Mouse (Mus musculus): Measurements from ENCODE around the gene Tesk2.
A peak's percentile ranks its signal among the peaks of the same experiment; 100 is the strongest.

The Tesk2 gene

DNA sequence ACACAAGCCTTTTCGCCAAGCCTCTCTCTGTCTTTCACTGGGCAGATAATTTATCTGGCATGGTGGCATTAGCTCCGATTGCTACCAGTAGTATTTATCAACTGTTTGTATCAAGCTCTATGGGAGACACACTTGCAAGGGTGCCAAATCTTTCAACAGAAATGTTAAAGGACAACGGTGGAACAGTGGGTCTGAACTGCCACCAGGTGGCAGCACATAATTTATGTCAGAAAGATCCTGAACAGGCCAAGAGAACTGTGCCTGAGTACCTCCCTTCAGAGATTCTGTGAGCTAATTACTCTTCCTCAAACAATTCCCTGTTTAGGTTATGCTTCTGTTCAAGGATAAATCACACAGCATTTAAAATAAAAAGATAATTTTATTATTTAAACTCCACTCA, 1.4 kb upstream of the Tesk2 start:
- peak; percentile 60 to 72 for DNase-seq

DNA sequence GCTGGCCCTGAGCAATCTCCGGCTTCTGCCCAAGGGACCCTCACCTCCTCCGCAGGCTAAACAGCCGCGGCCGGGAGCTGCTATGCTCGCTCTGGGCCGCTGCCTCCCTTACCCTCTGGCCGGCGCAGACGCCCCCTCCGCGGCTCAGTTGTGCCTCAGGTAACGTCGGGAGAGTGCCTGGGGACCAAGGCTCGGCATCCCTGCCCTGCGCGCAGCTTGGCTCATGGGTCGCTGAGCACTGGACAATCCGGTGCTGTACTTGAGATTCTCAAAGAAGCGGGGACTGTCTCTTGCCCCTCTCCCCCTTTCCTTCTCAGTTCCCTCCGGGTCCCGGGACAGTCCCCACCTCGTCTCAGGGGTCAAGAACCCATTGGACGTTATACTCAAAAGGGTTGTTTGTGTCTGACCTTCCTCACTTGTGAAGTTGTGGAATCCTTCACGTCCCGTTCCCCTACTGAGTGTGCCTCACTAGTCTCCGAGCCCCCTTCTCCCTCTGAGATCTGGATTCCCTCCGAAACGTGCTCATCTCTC, 415 bp downstream of the Tesk2 start:
- DNase-seq: no peak

DNA sequence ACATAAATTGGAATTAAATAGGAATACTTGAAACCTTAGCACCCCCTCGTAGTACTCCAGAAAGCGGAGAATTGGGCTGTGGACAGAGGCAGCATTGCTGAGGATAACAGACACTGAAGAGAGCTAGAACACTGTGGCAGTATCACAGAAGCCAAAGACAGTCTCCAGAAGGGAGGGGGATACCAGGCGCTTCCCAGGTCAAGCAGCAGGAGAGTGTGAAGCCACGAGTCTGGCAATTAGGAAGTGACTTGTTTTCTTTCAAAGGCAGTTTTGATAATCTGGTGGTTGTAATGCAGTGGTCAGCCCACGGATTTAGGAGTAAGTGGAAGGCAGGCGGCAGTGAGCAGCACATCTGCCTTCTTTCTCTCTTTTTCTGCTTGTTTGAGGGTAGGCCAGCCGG, 1.5 kb downstream of the Tesk2 start:
- no peak for DNase-seq

DNA sequence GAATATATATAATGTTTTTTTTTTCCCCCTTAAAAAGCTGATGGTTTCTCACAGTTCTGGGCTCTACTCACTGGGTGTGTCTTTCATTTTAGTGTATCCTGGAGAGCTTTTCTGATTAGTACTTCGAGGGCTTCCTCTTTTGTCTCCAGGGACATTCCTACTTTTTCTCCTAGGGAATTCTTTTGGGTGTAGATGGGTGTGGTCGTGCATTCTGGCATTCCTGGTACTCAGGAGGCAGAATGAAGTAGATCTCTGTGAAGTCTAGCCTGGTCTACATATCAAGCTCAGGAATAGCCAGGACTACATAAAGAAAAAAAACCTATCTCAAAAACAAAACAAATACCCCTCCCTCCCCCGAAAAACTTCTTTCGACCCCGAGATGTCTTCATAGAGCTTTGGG, 4.7 kb downstream of the Tesk2 start:
- DNase-seq: no peak

DNA sequence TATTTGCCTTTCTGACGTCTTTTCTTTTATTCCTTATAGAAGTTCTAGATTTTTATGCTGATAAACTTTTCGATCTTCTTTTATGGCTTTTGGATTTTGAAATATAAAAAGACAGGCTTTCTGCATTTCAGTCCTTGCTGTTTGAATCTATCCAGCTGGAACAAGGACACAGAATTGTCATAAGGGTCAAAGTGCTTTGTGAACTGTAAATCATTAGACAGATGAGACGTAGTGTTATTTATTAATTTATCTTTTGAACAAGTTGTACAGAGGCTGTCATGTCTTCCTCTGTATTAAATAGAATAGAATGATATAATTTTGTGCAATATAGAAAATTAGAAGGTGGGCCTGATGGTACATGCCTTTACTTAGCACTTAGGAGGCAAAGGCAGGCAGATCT, 6.7 kb downstream of the Tesk2 start:
- DNase-seq: no peak

DNA sequence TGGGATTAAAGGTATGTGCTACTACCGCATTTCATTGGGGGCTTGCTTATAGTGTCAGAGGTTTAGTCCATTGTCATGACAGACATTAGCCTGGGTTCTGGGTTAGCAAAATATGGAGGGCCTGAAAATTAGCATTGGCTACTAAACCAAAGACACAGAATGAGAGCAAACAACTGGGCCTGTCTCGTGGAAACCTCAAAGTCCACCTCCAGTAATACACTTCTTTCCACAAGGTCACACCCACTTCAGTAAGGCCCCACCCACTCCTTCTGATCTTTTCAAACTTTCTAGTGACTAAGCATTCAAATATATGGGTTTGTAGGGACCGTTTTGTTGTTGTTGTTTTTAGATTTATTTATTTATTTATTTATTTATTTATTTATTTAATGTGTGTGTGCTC, 8.8 kb downstream of the Tesk2 start:
- DNase-seq: no peak

DNA sequence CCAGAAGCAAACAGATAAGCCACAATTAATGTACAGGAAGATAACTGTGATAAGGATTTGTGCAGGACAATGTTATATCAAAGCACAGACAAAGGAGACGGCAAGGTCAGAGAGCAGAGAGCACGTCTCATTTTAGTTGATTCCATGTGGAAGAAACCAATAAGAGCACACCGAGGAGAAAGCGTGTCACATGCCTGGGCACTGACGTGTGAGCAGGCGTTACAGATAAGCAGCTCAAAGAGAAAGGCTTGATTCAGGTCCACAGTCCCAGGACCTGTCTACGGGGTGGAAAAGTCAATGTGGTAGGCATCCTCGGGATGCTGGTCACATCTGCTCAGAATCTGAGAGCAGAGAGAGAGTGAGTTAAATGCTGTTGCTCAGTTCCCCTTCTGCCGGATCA, 10.3 kb downstream of the Tesk2 start:
- no peak for DNase-seq

DNA sequence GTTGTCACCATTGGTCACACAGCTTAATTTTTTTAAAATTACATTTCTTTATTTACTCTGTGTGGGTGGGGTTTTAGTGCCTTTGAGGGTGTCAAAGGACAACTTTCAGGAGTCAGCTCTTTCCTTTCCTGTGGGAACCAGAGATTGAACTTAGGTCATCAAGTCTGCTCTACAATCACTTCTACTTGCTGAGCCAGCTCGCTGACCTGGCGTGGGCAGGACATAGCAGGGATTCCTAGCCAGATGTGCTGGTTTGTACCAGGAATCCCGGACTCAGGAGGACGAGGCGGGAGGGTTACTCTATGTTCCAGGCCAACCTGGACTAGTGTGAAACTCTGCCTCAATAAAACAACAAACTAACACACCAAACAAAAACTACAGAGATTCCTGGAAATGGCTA, 11.6 kb downstream of the Tesk2 start:
- DNase-seq: no peak

DNA sequence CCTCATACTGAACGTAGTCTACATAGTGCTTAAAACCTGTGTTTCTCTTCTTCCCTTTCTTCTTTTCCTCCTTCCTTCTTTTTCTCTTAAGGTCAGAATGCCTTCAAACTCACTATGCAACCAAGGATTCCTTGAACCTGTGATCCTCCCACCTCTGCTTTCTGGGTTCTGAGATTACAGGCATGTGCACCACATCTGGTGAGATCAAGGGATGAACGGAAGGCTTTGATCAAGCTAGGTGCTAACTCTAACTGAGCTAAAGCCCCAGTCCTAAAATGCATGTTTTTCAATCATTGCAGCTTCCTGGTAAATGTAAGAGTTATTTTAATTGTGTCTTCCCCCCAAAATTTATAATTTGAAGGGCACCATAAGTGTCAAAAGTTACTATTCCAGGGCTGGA, 14.2 kb downstream of the Tesk2 start:
- DNase-seq: no peak

DNA sequence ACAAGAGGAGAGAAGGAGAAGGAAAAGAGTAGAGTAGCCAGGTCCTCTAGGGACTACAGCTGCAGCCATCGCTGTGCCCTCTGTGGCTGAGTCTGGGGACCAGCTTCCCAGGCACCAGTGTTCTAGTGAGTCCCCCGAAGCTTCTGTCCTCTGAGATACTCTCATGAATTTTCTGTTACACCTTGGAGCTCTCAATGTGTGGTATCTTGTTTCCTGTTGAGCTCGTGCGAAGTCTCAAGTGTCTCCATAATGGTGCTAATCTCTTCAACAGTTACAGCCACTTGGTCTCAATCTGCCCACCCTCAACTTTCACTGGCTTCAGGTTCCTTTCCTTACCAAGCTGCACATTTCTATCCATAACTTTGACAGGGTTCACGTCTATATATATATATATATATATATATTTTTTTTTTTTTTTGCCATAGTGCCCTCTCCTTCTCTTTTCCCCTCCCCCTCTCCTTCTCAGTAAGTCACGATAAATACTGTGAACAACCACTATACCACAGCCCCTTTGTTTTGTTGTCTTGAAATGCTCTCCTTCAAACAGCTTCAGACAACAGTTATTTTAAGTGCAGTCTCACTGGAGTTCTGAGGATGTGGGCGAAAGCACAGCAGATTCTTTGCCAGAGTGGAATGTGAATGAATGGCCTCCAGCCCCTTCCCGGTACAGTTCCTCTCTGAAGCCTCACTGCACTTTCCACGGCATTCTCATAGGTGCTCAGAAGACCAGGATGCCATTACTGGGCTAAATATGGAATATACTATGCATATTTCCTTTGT, 18.4 kb downstream of the Tesk2 start:
- no peak for DNase-seq

DNA sequence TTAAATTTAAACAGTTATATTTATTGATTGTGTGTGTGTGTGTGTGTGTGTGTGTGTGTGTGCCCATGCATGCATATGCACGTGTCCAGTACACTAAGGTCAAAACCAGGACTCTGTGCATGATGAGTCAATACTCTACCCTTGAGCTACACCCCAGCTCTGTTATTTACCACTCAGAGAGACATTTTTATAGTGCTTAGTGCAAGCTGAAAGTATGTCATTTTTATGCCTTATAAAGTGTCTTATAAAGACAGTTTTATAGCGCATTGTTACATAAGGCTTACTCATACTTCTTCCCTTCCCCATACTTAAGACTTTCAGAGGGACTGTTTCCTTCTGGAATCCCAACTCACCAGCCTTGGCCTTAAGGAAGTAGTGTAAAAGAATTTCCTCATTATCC, 29.0 kb downstream of the Tesk2 start:
- no peak for DNase-seq

DNA sequence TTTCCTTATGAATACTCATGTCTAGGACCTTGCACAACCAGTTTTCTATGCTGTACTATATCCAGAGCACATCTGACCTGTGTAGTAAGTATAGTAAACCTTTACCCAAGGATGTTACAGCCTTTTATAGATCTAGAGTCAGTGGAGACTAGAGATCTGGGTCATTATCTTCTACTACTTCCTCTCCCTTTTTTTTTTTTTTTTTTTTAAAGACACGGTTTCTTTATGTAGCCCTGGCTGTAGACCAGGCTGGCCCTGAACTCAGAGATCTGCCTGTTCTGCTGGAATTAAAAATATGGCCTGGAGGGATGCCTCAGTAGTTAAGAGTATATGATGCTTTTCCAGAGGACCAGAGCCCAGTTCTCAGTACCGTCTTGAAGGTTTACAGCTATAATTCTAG, 41.2 kb downstream of the Tesk2 start:
- no peak for DNase-seq

DNA sequence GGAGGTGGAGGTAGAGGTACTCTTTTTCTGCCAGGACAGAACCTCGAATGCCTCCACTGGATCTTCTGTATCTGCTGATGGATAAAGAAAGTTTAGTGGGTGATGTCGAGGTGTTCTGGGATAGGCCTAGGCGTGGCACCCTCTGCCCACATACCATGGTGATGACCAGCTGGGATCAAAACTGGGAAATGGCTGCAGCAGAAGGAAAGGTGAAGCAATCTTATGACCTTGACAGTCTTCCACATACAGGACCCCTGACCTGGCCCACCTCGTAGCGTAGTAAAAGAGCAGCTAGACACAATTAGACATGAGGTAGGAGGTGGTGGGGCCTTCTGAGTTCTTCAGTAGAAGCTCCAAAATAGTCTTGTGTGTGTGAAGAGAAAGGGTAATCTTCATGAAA, 43.3 kb downstream of the Tesk2 start:
- no peak for DNase-seq

DNA sequence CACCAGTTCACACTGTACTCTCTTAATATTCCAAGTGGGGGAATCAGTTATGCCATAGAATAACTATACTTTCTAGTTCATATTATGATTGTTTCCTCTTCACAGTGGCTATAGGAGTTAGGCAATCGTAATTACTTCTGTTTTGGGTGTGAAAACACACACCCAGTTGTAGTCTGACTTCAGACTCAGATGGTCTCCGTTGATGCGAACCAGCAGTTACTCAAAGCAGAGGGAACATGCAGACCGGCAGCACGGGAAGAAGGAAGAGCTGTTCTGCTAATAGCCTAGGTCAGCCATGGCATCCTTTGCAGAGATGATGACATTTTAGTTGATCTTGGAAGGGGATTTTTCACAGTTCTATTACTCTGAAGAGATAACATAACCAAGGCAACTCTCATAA, 47.8 kb downstream of the Tesk2 start:
- no peak for DNase-seq

DNA sequence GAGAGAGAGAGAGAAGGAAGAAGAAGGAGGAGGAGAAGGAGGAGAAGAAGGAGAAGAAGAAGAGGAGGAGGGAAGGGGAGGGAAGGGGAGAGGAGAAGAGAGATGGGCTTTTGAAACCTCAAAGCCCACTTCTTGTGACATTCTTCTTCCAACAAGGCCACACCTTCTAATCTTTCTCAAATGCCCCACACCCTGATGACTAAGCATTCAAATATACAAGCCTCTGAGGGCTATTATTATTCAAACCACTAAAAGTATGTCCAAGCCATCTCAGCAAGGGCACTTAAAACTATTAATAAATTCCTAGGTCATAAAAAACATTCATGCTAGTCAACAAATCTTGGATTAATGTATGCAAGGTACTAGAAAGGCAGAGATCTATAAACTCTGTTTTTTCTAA, 48.3 kb downstream of the Tesk2 start:
- DNase-seq: peak in 1 of 2 experiments; percentile 26

DNA sequence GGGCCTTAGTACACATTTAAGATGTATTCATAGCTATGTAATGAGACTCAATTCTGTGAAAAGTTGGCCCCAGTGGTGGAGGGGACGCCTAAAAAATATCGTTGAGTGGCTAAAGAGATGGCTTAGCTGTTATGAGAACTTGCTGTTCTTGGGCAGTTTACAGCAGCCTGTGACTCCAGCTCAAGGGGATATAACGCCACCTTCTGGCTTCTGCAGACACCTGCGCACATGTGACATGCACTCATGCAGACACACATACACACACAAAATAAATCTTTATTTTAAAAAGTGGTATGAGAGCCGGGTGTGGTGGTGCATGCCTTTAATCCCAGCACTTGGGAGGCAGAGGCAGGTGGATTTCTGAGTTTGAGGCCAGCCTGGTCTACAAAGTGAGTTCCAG, 55.6 kb downstream of the Tesk2 start:
- no peak for DNase-seq

DNA sequence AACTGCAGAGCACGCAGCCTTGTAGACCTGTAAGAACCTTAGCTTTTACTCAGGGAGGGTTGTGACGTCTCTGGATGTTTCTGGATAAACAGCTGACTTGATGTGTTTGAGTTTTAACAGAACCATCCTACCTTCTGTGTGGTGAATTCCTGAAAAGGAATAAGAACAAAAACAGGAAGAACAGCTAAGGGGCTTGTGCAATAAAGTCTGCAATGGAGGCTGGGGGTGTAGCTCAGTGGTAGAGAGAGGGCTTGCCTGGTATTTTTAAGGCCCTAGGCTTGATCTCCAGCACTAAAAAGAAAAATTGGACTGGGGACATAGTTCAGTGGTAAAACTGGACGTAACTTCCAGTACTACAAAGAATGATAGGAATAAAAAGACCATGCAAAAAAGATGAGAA, 56.3 kb downstream of the Tesk2 start:
- no peak for DNase-seq

DNA sequence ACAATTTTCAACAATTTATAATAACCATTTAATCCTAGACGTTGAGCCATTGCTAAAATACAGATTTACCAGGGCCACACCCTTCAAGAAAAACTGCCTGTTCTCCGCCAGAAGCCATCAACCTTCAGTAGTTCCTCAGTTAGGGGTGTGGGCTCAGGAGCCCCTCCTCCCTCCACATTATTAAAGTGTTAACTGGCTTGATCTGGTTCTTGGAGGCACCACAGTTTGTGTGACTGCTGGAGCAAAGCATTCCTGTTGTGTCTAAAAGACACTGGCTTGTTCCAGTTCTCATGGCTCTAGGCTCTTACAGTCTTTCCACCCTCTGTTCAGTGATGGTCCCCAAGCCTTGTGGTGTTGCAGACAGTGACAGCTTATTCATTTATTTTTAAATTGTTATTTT, 59.8 kb downstream of the Tesk2 start:
- DNase-seq: no peak

DNA sequence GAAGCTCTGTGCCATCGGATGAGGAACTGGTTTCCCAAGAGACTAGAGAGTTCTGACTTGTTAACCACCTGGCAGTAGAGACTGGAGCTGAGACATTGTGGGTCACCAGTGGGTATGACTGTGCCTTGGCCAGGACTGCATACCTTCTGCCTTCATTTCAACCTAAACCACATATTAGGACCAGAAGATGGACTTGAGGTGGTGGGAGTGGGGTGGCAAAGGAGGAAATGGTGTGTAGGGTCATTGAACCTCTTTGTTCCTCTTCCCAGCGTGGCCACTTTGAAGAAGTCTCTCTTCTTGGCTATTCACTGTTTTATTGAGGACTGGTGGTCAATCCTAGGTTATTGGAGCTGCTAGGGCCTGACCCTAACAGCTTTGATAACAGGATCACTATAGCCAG, 60.6 kb downstream of the Tesk2 start:
- no peak for DNase-seq

DNA sequence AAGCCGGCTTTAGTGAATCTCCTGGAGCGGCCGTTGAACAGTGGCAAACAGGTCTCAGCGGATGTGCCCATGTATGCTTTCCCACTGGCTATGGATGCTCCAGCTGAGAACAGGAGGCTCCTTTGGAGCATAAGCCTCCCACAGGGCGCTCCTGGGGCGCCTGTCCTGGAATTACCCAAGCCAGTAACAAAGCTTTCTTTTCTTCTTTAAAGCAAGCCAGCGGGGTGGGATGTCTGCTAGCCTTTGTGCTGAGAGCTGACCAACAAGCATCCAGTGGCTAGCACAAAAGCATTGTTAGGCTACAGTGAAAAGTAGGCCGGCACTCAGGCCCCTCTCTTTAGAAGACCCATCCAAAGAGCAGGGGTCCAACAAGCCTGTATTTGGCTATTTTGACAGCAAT, 61.4 kb downstream of the Tesk2 start:
- no peak for DNase-seq

DNA sequence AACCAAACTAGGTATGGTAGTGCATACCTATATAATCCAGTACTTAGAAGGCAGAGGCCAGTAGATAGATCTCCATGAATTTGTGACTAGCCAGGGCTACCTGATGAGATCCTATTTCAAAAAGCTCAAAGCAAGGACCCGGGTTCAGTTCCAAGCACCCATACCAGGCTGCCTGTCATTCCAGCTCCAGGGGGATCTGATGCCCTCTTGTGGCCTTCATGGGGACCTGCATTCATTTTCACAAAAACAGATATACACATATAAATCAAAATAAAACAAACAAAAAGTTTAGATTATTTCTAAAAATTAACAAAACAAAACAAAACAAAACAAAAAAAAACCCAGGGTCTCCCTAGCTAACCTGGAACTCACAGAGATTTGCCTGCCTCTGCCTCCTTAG, 65.8 kb downstream of the Tesk2 start:
- no peak for DNase-seq

DNA sequence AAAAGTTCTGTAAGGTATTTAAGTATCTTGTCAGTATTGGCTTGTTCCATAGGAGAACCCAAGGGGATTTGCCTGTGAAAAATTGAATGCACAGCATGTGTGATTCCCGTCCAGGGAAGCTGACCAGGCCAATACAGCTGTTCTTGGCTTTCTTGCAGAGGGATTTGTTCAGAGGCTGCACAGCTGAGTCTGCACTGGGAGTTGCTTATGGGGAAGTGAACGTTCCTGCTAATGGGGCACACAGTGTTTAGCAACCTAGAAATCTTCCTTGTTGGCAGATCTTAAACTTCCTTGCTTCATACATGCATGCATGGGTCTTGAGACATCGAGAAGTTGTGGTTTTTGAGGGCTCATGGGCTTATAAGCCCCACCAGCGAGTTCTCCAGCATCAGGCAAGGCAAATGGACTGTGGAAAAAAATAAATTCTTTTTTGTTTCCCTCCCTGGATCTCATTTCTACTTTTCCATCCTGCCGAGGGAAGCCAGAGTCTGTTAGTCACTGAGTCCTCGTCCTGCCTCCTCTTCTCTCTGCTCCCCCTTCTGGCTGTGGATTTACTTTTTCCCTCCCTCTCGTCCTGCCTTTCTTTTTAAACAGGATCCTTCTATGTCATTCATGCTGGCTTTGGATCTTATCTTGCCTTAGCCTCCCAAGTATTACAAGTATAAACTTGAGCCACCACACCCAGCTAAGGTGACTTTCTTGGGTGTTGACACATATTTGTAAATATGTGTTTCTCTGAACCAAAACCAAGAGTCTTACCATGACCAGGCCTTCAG, 67.4 kb downstream of the Tesk2 start:
- peak in 1 of 2 experiments; percentile 24 for DNase-seq

DNA sequence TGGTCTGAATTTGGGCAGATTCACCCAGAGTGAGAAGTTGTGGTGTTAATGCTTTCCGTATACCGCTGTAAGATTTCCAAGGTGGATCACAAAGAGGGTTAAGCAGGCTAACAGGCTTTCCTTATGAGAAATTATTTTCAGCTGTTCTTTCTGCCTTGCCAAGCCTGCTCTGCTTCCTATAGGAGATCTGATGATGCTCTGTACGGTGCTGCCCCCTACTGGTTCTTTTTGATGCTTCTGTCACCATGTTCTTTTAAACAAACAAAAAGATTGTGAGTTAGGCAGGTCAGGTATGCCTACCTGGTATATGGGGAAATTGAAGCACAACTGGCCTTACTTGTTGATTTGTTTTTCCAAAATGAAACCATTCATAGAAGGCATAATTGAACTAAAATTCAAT, 68.2 kb downstream of the Tesk2 start:
- peak; percentile 74 to 89 for DNase-seq

DNA sequence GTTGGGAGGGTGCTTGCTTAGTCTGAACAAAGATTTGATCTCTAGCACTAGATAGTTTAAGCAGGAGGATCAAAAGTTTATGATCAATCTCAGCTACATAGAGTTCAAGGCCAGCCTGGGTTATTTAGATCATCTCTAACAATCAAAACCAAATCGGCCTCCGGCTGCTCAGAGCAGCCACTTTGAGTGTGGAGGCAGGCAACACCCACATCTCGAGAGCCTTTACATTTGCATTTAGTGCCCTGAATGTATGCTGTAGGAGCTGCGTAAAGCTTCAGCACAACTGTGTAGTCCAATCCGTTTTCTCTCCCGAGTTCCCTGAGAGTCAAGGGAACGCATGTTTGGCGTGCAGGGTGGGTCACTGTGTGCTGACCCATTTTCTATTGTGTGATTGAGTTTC, 71.7 kb downstream of the Tesk2 start:
- no peak for DNase-seq
